Mouse (Mus musculus) ovary, adult 18-20 months (tissue): ENCODE measurements at regions not wholly inside any gene's neighbourhood (a gene's known extent, or its start where the extent isn't known, plus 50 kb on each side); places are given as distances from the start of the nearest gene placed in this dataset.

ENCODE experiments used
- DNase-seq: peaks from one replicate; pipeline ENCODE4 v3.0.0; 2022; ENCODE audit warnings: low spot score, mixed read lengths

- DNase-seq = no peak
These were observed 82.3 kb upstream of the Far2 start for GRCm38 (mm10) chr6:147964739-147965138.

DNA sequence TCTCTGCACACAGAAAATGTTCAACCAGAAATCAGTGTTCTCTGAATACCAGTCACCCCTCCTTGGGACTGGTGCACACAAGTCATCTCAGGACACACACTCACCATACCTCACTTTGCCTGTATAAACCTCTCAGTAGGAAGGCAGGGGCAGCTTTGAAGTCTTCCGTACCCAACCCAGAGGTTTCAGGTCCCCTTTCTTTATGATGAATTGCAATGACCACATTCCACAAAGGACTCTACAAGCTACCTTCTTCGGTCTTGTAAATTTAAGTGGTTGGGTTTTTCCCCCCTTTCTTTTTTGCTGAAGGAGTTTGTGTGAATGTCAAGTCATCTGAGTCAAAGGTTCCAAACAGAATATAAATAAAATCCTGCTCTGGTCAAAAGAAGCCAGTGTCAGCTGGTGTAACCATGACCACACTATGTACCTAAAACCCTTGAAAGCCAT is 76.9 kb upstream of the Far2 start:
- DNase-seq = no peak

DNA sequence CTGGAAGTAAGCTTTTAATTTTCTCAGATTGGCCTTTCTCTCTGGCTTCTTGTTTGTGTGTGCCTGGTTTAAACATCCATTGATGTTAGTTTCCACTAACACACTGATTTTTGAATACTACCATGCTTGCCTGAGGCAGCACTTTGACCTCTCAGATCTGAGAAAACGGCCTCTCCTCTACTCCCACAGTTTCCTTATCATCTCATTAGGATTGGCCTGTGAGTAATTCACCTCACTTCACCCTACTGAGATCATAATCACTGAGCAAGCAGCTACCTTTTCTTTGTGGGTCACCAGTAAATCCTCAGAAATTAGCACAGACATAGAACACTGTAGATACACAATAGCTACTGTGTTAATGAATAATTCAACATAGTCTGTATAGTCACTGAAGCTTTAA is 74.5 kb upstream of the Far2 start:
- DNase-seq = no peak

GRCm38 (mm10) chr6:147973059-147973458 is 74.0 kb upstream of the Far2 start:
- no peak for DNase-seq

DNA sequence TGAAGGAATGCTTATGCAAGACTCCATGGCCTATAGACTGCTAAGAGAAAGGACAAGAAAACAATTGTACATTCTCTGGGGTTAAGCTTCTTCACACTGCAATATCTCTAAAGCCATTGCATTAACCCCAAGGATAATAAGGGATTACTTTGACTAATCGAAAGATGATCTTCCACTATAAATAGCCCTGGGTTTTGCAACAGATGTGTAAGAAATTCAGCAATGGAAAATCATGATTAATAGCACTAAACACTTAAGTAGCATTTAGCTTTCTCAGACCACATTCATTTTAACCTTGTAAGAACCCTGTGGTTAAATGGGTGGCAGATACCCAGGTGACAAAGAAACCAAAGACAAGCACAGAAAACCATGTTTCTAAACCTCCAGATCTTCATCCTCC is 71.1 kb upstream of the Far2 start:
- no peak for DNase-seq

DNA sequence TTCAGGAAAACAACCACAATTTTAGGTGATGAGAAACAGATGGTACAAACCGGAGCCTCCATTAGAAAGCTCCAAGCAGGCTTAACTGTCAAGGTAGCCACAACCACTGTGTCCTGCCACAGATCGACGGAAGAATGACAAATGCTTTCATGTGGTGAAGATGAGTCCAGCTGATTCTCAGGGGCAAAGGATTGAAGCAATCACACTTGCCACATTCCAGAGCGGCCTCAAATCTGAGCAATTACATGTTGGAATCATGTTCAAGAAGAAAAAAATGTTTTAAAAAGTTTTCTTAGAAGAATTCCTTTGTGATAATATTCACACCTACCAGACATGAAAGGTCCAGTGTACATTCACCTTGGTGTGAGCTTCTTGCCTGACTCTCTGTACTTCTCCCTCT is 57.7 kb upstream of the Far2 start:
- no peak for DNase-seq
